Comparison of ENCODE assay signal across 8 mouse cellular contexts in genomic region chr11:62251047-62251446, GRCm38 (mm10). TPM values are rescaled to one million over a fixed set of nuclear protein-coding genes. Genes with fewer than 3 reads are reported as not detected.
DNase-seq lines count a peak whose midpoint lies in the region; ATAC-seq and TF ChIP-seq lines count a peak whose summit lies in the region.

No protein-coding gene starts in this region.

- peak overlapping the region; percentile 84; the same call in 1 of the 2 replicates for H3K27ac ChIP-seq in layer of hippocampus, adult 2 months
- peak overlapping the region; percentile 67 for H3K27ac ChIP-seq in embryonic facial prominence, embryonic 14.5 days (replicated peaks; ENCODE audit: low read depth, low read length)
- H3K27ac ChIP-seq in liver, postnatal 0 days (ENCODE audit: low read depth): no peak overlapping the region

- no peaks in the 10 kb centered on the region for H3K9me3 ChIP-seq in embryonic facial prominence, embryonic 14.5 days (ENCODE audit: control insufficient read depth, low read length)
- H3K9me3 ChIP-seq in liver, postnatal 0 days (ENCODE audit: low read length): no peaks in the 10 kb centered on the region

- peak overlapping the region; percentile 98 for H3K4me2 ChIP-seq in embryonic facial prominence, embryonic 14.5 days (ENCODE audit: low read depth, low read length)
- peak overlapping the region; percentile 22; the same call in 1 of the 2 replicates for H3K4me2 ChIP-seq in liver, postnatal 0 days (ENCODE audit: low read depth, low read length)

- H3K4me1 ChIP-seq in embryonic facial prominence, embryonic 14.5 days (ENCODE audit: control insufficient read depth, insufficient read depth, low read length): peaks cover 17% of the 10 kb centered on the region
- H3K4me1 ChIP-seq in liver, postnatal 0 days (ENCODE audit: insufficient read depth): peaks cover 16% of the 10 kb centered on the region

- peak overlapping the region; percentile 72; the same call in 1 of the 2 replicates for H3K4me3 ChIP-seq in layer of hippocampus, adult 2 months
- peak overlapping the region; percentile 65 for H3K4me3 ChIP-seq in embryonic facial prominence, embryonic 14.5 days (ENCODE audit: low read depth, low read length)
- no peak overlapping the region for H3K4me3 ChIP-seq in liver, postnatal 0 days (ENCODE audit: low read depth, low read length)

- TF ChIP-seq EP300 in liver, postnatal 0 days (IDR thresholded peaks at IDR 0.05; ENCODE audit: low read depth): no peak

- H3K36me3 ChIP-seq in embryonic facial prominence, embryonic 14.5 days (ENCODE audit: control insufficient read depth, insufficient read depth, low read length): no peaks in the 10 kb centered on the region
- H3K36me3 ChIP-seq in liver, postnatal 0 days (replicated peaks; ENCODE audit: insufficient read depth, low read length): no peaks in the 10 kb centered on the region
- H3K36me3 ChIP-seq in splenic B cell, adult 2 months (ENCODE audit: control insufficient read depth, insufficient read depth, low read length, poor library complexity, severe bottlenecking): no peaks in the 10 kb centered on the region

- peak; percentile 56 for ATAC-seq in embryonic facial prominence, embryonic 14.5 days (ENCODE audit: low read depth)
- ATAC-seq in liver, postnatal 0 days: no peak

- 9% methylated on average over 11 of the region's 11 CpGs for WGBS in embryonic facial prominence, embryonic 14.5 days
- 39% methylated on average over 11 of the region's 11 CpGs for WGBS in liver, postnatal 0 days (ENCODE audit: insufficient replicate concordance)

- TF ChIP-seq CTCF in layer of hippocampus, adult 2 months (conservative IDR thresholded peaks at IDR 0.05): no peak
- TF ChIP-seq CTCF in liver, postnatal 0 days (IDR thresholded peaks at IDR 0.05; ENCODE audit: low read depth): no peak

- H3K27me3 ChIP-seq in embryonic facial prominence, embryonic 14.5 days (replicated peaks; ENCODE audit: control insufficient read depth, insufficient read depth, low read length): no peaks in the 10 kb centered on the region
- H3K27me3 ChIP-seq in liver, postnatal 0 days (ENCODE audit: insufficient read depth, low read length): peaks cover 41% of the 10 kb centered on the region
- no peaks in the 10 kb centered on the region for H3K27me3 ChIP-seq in splenic B cell, adult 2 months (ENCODE audit: control insufficient read depth, insufficient read depth, low read length, poor library complexity, severe bottlenecking)

- H3K9ac ChIP-seq in embryonic facial prominence, embryonic 14.5 days (ENCODE audit: low read depth, low read length): peak overlapping the region; percentile 31
- no peak overlapping the region for H3K9ac ChIP-seq in liver, postnatal 0 days (replicated peaks)

- DNase-seq in layer of hippocampus, adult 2 months (ENCODE audit: low spot score in 2 of 2): no peak
- DNase-seq in layer of hippocampus, adult 9-11 months: no peak
- DNase-seq in embryonic facial prominence, embryonic 14.5 days (ENCODE audit: low spot score): peak; percentile 94
- DNase-seq in liver, postnatal 0 days: peak; percentile 21
- DNase-seq in splenic B cell, adult 2 months (ENCODE audit: low read depth, low spot score): peak; percentile 11
- no peak for DNase-seq in ovary, adult 18-20 months (ENCODE audit: low spot score)
- DNase-seq in MN1 (ENCODE audit: low spot score): no peak
- no peak for DNase-seq in cerebellum, postnatal 36 days

RNA-seq across cellular contexts. Expression of gene Adora2b, which starts 2.3 kb away (rescaled TPM):
- 1 to 10 TPM; 6.5 to 7.1 TPM for total RNA-seq in layer of hippocampus, adult 2 months (2021)
- 12.0 and 13.8 TPM in 2 replicates for polyA plus RNA-seq in embryonic facial prominence, embryonic 14.5 days (2014; fragmentation: Nextera tagmentation; extraction: Ambion mirVana)
- 0.59 and 0.61 TPM in 2 replicates for polyA plus RNA-seq in liver, postnatal 0 days (2015; fragmentation: Nextera tagmentation; extraction: Ambion mirVana)

RNA-seq across cellular contexts. Expression of gene Zswim7, which starts 30.1 kb away (rescaled TPM):
- 10 to 100 TPM; 12.1 to 13.1 TPM for total RNA-seq in layer of hippocampus, adult 2 months (2021)
- 25.2 and 27.0 TPM in 2 replicates for polyA plus RNA-seq in embryonic facial prominence, embryonic 14.5 days (2014; fragmentation: Nextera tagmentation; extraction: Ambion mirVana)
- 16.3 and 16.4 TPM in 2 replicates for polyA plus RNA-seq in liver, postnatal 0 days (2015; fragmentation: Nextera tagmentation; extraction: Ambion mirVana)

RNA-seq across cellular contexts. Expression of gene Ttc19, which starts 30.2 kb away (rescaled TPM):
- total RNA-seq in layer of hippocampus, adult 2 months (2021): 10 to 100 TPM; 87.3 to 91.7 TPM
- 16.7 and 17.5 TPM in 2 replicates for polyA plus RNA-seq in embryonic facial prominence, embryonic 14.5 days (2014; fragmentation: Nextera tagmentation; extraction: Ambion mirVana)
- 4.8 and 4.9 TPM in 2 replicates for polyA plus RNA-seq in liver, postnatal 0 days (2015; fragmentation: Nextera tagmentation; extraction: Ambion mirVana)

Comparison
In these comparisons a context has a peak if more than half of its experiments do, and no peak if none do; other contexts are left out.
1. DNase-seq: peak in embryonic facial prominence, embryonic 14.5 days (single experiment), liver, postnatal 0 days (single experiment) and splenic B cell, adult 2 months (single experiment); none in layer of hippocampus, adult 2 months (0 of 2), layer of hippocampus, adult 9-11 months (single experiment), ovary, adult 18-20 months (single experiment), MN1 (single experiment) and cerebellum, postnatal 36 days (0 of 2).